Mouse (Mus musculus): ENCODE data around the gene Etfdh. TPM values are rescaled to one million over a fixed set of nuclear protein-coding genes. Genes with fewer than 3 reads are reported as not detected.

Gene Etfdh
- total RNA-seq (2014; rRNA removed), result 28.5 and 29.5 TPM in 2 replicates
- polyA plus RNA-seq (2015; fragmentation: Nextera tagmentation; extraction: Ambion mirVana), result 36.4 and 38.9 TPM in 2 replicates

- Histone ChIP-seq H3K4me2 (ENCODE audit: low read depth) (peak within 1 kb of the TSS; percentile 83), H3K36me3 (ENCODE audit: insufficient read depth) (0 out of 2 replicates have a peak, but pooled peaks cover 7% of the 10 kb centered on the region), H3K9me3 (ENCODE audit: low read length) (no peaks in the 10 kb centered on the region), H3K27ac (ENCODE audit: low read depth, low read length) (peak within 1 kb of the TSS; percentile 76), H3K27me3 (ENCODE audit: insufficient read depth, low read length) (no peaks in the 10 kb centered on the region), H3K4me3 (ENCODE audit: low read depth, low read length) (peak within 1 kb of the TSS; percentile 75), H3K4me1 (ENCODE audit: insufficient read depth) (0 out of 2 replicates have a peak, but pooled peaks cover 5% of the 10 kb centered on the region), H3K9ac (peak within 1 kb of the TSS; percentile 60)
- no peak for TF ChIP-seq CTCF (IDR thresholded peaks at IDR 0.05; ENCODE audit: low read depth)
- DNase-seq, result peak; percentile 77
- 1% methylated on average over 11 of the region's 11 CpGs for WGBS
- ATAC-seq, result peak; percentile 34
Observed at GRCm38 (mm10) chr3:79629416-79629730, at the start of gene Etfdh. Gene Etfdh, minus strand, starts transcription at chr3:79629500.

- no peak overlapping the region for H3K4me3 ChIP-seq (ENCODE audit: low read depth, low read length)
- ATAC-seq (no peak), DNase-seq (no peak)
- no peak overlapping the region for H3K9ac ChIP-seq
- 92% methylated on average over 3 of the region's 3 CpGs for WGBS
- no peaks in the 10 kb centered on the region for H3K36me3 ChIP-seq (ENCODE audit: insufficient read depth)
- no peak overlapping the region for H3K4me2 ChIP-seq (ENCODE audit: low read depth)
- H3K4me1 ChIP-seq (ENCODE audit: insufficient read depth), result no peaks in the 10 kb centered on the region
- H3K27ac ChIP-seq (ENCODE audit: low read depth, low read length), result no peak overlapping the region
- TF ChIP-seq CTCF (IDR thresholded peaks at IDR 0.05; ENCODE audit: low read depth), result no peak
- no peaks in the 10 kb centered on the region for H3K9me3 ChIP-seq (ENCODE audit: low read length)
- no peaks in the 10 kb centered on the region for H3K27me3 ChIP-seq (ENCODE audit: insufficient read depth, low read length)
Observed at GRCm38 (mm10) chr3:79676411-79676810, 47.1 kb upstream of the Etfdh start.

- H3K27me3 ChIP-seq (ENCODE audit: insufficient read depth, low read length), result no peaks in the 10 kb centered on the region
- ATAC-seq (no peak), DNase-seq (no peak)
- no peak overlapping the region for H3K4me3 ChIP-seq (ENCODE audit: low read depth, low read length)
- H3K36me3 ChIP-seq (ENCODE audit: insufficient read depth), result no peaks in the 10 kb centered on the region
- H3K4me2 ChIP-seq (ENCODE audit: low read depth), result no peak overlapping the region
- no peak overlapping the region for H3K9ac ChIP-seq
- TF ChIP-seq CTCF (IDR thresholded peaks at IDR 0.05; ENCODE audit: low read depth), result no peak
- H3K27ac ChIP-seq (ENCODE audit: low read depth, low read length), result no peak overlapping the region
- H3K4me1 ChIP-seq (ENCODE audit: insufficient read depth), result no peaks in the 10 kb centered on the region
- no peaks in the 10 kb centered on the region for H3K9me3 ChIP-seq (ENCODE audit: low read length)
- WGBS, result 86% methylated on average over 5 of the region's 5 CpGs
Observed at GRCm38 (mm10) chr3:79674641-79675040, 45.3 kb upstream of the Etfdh start.

- Histone ChIP-seq H3K27ac (ENCODE audit: low read depth, low read length) (no peak overlapping the region), H3K27me3 (ENCODE audit: insufficient read depth, low read length) (no peaks in the 10 kb centered on the region), H3K4me2 (ENCODE audit: low read depth) (no peak overlapping the region), H3K9me3 (ENCODE audit: low read length) (no peaks in the 10 kb centered on the region), H3K9ac (no peak overlapping the region), H3K36me3 (ENCODE audit: insufficient read depth) (no peaks in the 10 kb centered on the region), H3K4me3 (ENCODE audit: low read depth, low read length) (no peak overlapping the region), H3K4me1 (ENCODE audit: insufficient read depth) (no peaks in the 10 kb centered on the region)
- ATAC-seq (no peak), DNase-seq (peak; percentile 85)
- peak; percentile 86 for TF ChIP-seq CTCF (IDR thresholded peaks at IDR 0.05; ENCODE audit: low read depth)
- 21% methylated on average over 4 of the region's 4 CpGs for WGBS
Observed at GRCm38 (mm10) chr3:79673082-79673481, 43.8 kb upstream of the Etfdh start.

GRCm38 (mm10) chr3:79672188-79672587 lies 42.9 kb upstream of the Etfdh start:
- no peak for DNase-seq
- Histone ChIP-seq H3K27me3 (ENCODE audit: insufficient read depth, low read length) (no peaks in the 10 kb centered on the region), H3K4me2 (ENCODE audit: low read depth) (no peak overlapping the region), H3K4me1 (ENCODE audit: insufficient read depth) (no peaks in the 10 kb centered on the region), H3K36me3 (ENCODE audit: insufficient read depth) (no peaks in the 10 kb centered on the region), H3K4me3 (ENCODE audit: low read depth, low read length) (no peak overlapping the region), H3K9me3 (ENCODE audit: low read length) (no peaks in the 10 kb centered on the region), H3K27ac (ENCODE audit: low read depth, low read length) (no peak overlapping the region), H3K9ac (no peak overlapping the region)
- no peak for ATAC-seq
- WGBS, result 78% methylated on average over 16 of the region's 16 CpGs
- TF ChIP-seq CTCF (IDR thresholded peaks at IDR 0.05; ENCODE audit: low read depth), result no peak

- no peak overlapping the region for H3K27ac ChIP-seq (ENCODE audit: low read depth, low read length)
- no peak for ATAC-seq
Observed at GRCm38 (mm10) chr3:79670556-79670955, 41.3 kb upstream of the Etfdh start.

GRCm38 (mm10) chr3:79664787-79665408 lies 35.6 kb upstream of the Etfdh start:
- no peak overlapping the region for H3K9ac ChIP-seq
- 35% methylated on average over 9 of the region's 9 CpGs for WGBS
- H3K4me3 ChIP-seq (ENCODE audit: low read depth, low read length), result no peak overlapping the region
- H3K36me3 ChIP-seq (ENCODE audit: insufficient read depth), result no peaks in the 10 kb centered on the region
- H3K9me3 ChIP-seq (ENCODE audit: low read length), result no peaks in the 10 kb centered on the region
- ATAC-seq, result peak; percentile 82
- H3K4me2 ChIP-seq (ENCODE audit: low read depth), result no peak overlapping the region
- no peak overlapping the region for H3K27ac ChIP-seq (ENCODE audit: low read depth, low read length)
- H3K4me1 ChIP-seq (ENCODE audit: insufficient read depth), result no peaks in the 10 kb centered on the region
- H3K27me3 ChIP-seq (ENCODE audit: insufficient read depth, low read length), result no peaks in the 10 kb centered on the region
- TF ChIP-seq CTCF (IDR thresholded peaks at IDR 0.05; ENCODE audit: low read depth), result peak; percentile 88
- peak; percentile 83 for DNase-seq

More at GRCm38 (mm10) chr3:79670556-79670955, 41.3 kb upstream of the Etfdh start:
- TF ChIP-seq CTCF (IDR thresholded peaks at IDR 0.05; ENCODE audit: low read depth), result no peak
- Histone ChIP-seq H3K4me2 (ENCODE audit: low read depth) (no peak overlapping the region), H3K4me1 (ENCODE audit: insufficient read depth) (no peaks in the 10 kb centered on the region), H3K9me3 (ENCODE audit: low read length) (no peaks in the 10 kb centered on the region), H3K36me3 (ENCODE audit: insufficient read depth) (no peaks in the 10 kb centered on the region), H3K4me3 (ENCODE audit: low read depth, low read length) (no peak overlapping the region), H3K9ac (no peak overlapping the region), H3K27me3 (ENCODE audit: insufficient read depth, low read length) (no peaks in the 10 kb centered on the region)
- DNase-seq, result no peak
- WGBS, result 85% methylated on average over 7 of the region's 7 CpGs

Measured in forebrain, postnatal 0 days (tissue).